Mouse (Mus musculus) hematopoietic stem cell, adult 5-6 weeks (primary cell): ENCODE data around the gene M6pr. TPM values are rescaled to one million over a fixed set of nuclear protein-coding genes. Genes with fewer than 3 reads are reported as not detected.

Experiments used
- ATAC-seq, 2 experiments: fragments of 125-278 bp in 1 of 2; replicated peaks in 1 of 2; 2 replicates each; pipeline ENCODE4 v1.8.0; 2016 to 2017; ENCODE audit warnings: inconsistent platforms in 2 of 2, mild to moderate bottlenecking in 2 of 2, moderate number of reproducible peaks in 2 of 2, low read depth in 1 of 2, moderate TSS enrichment in 1 of 2; ENCODE audit not compliant: low FRiP score in 2 of 2, poor library complexity in 2 of 2, severe bottlenecking in 2 of 2, insufficient read depth in 1 of 2, low TSS enrichment in 1 of 2
- total RNA-seq: library from RNA; stranded (forward); fragments of 172-1452, 232-1000 nt; gene quantifications from 2 replicates; pipeline ENCODE4 v1.2.3, GENCODE M21; 2017

The M6pr gene
- total RNA-seq, 1 experiment from 2014 or later = 253 TPM

DNA sequence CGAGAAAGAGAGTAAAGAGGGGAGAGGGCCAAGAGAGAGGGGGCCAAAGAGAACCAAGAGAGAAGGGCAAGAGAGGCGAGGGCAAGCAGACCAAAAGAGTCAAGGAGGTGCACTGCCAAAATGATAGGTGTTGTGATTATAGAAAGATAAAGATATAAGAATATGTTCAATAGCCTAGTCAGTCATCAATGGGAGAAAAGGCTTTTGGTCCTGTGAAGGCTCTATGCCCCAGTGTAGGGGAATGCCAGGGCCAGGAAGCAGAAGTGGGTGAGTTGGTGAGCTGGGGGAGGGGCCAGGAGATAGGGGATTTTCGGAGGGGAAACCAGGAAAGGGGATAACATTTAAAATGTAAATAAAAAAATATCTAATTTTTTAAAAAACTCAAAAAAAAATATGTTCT lies 14.2 kb upstream of the M6pr start:
- no peak for ATAC-seq

DNA sequence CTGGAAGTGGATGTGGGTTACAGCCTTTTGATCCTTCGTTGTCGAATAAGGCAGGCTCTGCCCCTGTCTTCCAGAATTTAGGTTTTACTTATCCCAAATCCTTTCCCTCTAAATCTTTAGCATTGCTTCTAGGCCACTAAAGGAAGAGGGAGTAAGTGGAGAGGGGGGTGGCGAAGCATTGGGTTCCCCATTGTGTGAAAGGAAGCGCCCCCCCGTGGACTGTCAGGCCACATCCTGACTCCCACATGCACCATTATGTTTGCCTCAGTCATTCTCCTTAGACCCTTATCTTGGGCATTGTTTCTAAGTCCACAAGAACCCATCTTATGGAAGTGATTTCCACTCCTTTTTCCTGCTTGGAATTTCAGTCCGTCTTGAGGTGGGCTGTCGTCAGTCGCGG lies 13.3 kb upstream of the M6pr start:
- no peak for ATAC-seq

DNA sequence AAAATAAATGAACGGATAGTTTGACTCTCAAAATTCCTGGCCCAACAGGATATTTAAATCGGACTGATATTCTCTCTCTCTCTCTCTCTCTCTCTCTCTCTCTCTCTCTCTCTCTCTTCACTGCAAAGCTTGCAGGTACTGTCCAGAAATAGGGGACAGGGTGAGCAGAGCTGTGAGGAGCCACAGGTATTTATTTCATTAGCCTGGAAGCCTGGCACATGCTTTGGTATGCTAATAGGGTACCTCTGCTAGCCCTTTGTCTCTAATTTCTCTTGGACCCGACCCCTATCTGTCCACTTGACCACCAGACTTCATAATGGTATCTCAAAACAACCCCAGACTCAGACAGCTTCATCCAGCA lies 11.6 kb upstream of the M6pr start:
- ATAC-seq = no peak

DNA sequence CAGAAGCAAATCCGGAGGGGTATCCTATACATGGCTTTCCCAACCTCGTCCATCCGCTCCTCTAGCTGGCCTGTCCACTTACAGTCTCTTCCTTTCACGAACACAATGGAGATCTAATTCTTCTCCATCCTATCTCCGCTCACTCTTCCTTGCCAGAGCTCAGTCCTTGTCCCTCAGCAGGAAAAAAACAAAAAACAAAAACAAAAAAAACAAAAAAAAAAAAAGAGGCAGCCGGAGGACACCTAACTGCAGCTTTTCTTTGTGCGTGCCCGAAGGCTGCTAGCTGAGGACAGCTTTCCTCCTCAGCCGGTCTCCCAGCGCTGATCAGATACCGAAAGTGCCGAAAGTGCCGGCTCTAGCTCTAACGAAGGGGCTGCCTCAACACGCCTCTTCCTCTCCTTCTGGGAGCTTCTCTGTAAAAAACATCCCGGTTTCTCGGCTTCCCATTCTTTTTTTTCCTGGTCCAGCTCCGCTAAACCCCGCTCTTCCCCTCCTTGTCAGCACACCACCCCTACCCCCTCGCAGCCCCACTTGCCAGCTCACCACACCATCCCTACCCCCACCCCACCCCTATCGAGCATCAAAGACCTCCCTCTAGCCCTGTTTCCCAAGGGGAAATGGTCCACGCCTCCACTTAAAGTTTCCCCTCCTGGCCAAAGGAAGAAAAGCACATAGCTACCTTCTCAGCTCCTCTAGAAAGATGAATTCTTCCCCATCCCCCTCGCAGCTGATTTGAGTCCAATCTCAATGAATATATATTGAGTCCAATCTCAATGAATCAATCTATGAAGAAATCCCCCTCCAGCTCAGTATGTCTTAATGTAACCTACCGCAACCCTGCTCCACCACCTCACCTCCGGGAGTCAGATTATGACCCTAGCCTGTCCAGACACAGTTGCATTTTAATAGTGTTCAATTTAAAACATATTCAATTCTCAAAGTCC lies 11.0 kb upstream of the M6pr start:
- ATAC-seq = peak; percentile 73 to 79

DNA sequence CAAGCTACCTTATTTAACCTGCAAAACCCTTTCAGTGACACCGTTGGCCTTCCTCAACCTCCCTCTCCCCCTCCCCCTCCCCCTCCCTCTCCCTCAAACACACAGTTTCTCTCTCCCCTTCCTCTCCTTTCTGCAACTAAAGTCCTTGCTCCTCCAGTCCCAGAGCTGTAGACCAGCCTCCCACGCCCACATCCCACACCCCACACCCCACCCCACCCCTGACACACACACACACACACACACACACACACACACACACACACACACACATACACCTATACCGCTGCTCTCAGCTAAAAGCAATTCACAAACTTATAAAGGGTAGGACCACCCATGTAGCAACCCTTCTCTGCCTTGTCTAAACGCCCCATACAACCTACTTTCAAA lies 10.3 kb upstream of the M6pr start:
- no peak for ATAC-seq

DNA sequence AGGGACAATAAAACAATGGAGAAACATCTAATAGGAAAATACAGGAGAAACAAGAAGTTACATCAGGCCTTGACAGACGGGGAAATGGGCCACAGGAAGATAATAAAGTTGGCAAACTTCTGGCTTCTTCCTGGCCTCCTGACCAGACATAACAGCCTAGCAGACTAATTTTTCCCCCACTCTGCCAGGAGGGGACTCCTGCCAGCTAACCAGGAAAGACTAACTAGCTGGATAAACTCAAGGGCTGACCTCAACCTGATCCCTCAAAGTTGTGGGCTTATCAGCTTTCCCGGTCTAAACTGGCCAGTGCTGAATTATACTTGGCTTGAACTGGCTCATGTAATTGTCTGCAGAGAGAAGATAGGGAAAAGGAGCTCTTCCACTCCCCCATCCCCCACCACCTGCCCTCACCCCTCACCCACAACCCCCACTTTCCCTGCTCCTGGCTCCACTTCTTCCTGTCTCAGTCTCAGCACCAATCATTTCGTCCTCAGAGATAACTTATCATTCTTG lies 8.8 kb upstream of the M6pr start:
- ATAC-seq = peak in 1 of 2 experiments; percentile 14; a peak in 1 of 4 replicates

DNA sequence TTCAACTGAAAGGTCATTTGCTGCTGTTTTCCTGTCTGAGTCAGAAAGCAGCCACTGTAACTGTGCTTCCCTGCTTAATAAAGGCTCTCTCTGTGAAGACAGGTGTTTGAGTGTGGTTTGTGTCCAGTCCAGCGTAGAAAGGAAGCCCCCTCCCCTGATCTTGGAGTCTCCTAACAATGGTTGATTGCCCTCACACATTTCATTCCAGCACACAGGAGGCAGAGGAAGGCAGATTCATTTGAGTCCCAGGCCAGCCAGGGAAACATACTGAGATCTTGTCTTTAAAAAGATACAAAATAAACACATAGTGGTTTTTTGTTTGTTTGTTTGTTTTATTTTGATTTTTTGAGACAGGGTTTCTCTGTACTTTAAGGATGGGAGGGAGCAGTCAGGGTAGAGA lies 6.4 kb upstream of the M6pr start:
- no peak for ATAC-seq

DNA sequence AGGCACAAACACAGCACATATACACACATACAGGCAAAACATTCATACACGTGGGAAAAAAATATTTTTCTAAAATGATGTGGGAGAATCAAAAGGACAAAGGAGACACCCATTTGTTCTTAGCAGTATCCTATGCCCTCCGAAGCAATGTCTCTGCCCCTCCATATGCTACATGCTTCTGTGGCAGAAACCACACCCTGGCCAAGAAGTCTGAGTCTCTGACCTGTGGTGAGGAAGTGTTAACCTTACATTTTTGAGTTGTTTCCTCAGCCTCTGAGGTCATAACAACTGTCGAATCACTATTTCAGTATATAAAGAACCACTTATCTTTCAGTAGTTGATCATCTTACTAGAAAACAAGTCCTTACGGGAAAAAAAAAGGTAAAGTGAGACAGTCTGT lies 5.9 kb upstream of the M6pr start:
- ATAC-seq = no peak

DNA sequence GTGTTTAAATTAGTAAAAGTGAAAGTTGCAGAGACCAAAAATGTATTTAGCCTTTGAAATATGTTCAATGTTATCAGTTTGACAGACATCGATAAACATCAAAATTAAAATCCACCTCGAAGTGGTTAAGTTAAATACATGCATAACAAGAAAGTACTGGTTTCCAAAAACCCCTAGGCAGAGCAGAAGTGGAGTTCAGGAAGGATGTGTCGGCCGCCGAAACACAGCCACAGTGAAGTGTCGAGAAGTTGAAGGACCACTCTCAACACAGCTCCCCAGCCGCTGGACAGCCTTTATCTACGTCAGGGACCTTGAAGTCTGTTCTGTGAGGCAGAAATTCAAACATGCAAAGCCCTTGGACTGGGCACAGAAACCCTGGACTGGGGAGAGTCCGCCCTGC lies 5.0 kb upstream of the M6pr start:
- no peak for ATAC-seq

DNA sequence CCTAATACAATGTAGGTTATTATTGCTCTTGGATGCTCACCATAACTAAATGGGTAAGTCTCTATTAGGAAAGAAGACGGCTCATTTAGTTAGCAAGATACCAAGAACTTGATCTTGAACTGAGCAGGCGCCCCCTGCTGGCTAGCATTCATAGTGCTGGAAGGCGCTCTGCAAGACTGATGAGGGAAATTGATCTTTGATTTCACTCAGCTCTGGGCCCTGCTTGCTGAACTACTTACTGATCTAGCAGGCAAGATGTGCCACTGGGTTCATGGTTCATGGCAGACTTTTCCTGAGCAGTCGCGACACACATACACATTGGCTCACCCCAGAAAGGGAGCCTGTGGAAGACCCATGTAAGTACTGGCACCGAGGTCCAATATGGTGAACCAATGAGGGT lies 4.2 kb upstream of the M6pr start:
- no peak for ATAC-seq

DNA sequence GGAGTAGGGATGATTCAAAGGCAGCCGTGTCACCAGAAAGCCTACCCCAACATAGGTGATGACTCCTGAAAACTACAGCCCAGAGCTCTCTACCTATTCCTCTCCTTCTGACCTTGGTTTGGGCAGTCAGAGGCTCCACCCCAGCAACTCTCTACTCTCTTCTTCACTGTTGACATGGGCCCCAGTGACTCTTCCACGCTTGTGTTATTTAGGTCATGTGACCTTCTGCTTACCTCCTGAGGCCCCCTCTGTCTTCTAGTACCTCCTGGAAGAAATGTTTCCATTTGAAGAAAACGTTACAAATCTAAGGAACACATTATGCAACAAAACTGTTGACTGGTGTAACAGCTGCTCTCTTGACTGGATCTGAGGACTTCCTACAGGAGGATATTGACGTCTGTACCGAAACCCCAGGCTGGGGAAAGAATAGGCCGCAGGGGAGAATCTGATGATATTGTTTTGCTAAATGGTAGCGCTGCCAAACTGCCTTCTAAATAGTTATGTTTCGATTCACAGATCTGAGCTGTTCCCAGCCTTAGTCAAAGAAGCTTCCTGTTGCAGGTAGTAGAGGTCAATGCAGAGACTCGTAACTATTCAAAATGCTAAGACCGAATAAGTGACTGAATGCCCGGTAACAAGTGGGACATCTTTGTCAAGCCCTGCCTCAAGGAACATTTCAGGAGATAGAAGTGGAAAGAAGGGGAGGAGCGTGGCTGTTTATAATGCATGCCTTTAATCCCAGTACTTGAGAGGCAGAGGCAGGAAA lies 3.5 kb upstream of the M6pr start:
- no peak for ATAC-seq

DNA sequence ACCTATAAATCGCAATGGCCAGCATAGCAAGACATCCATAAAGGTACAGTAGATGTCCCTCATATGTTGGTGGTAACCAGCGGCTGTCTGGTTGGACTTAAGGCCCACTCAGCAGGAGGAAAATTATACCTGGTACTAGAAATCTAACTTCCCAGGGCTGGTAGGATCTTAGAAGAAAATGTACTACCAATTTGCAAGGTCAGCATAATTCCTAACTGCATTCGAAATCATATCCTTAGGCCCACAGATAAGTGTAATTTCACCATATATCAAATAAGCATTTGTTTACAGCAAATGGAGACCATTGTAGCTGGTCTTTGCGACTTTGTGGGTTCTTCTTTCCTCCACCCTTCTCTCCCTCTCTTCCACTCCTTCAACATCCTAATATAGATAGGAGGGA lies 1.8 kb upstream of the M6pr start:
- no peak for ATAC-seq

DNA sequence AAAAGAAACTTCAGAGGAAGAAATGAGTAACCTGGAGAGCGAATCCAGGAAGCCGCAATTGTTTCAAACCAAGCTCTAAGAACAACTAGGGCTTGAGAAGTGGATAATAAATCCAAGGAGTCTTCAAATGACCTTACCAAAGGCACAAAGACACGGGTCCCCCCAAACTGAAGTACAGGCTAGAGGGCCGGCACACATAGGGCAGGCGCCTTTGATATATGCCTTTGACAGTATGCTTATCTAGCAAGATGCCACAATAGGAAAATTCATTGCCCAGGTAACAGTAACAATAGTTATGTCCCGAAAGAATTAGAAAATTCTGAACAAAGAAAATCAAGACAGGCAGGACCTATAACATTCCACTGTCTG lies 400 bp upstream of the M6pr start:
- ATAC-seq = no peak

DNA sequence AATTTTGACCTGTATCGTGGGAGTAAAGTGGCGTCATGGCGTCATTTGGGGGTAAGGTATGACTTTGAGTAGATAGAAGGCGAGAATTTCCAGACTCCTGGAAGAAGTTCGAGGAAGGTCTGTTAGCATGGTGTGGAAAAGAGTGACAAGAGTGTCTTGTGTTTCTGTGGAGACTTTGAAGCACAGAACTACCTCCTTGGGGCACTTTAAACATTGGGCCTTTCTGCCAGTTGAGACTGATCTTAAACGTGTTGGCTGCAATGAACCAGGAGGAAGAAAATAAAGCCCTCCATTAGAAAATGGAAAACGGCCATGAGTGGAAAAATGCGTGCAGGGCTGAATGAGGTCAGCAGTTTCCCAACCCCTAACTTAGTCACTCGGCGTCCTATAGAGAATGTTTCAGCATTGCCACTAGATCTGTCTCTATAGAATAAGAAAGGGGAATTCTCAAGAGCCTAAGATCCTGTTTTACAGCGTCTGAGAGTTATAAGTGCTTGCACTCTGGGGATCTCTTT lies 983 bp downstream of the M6pr start:
- no peak for ATAC-seq

DNA sequence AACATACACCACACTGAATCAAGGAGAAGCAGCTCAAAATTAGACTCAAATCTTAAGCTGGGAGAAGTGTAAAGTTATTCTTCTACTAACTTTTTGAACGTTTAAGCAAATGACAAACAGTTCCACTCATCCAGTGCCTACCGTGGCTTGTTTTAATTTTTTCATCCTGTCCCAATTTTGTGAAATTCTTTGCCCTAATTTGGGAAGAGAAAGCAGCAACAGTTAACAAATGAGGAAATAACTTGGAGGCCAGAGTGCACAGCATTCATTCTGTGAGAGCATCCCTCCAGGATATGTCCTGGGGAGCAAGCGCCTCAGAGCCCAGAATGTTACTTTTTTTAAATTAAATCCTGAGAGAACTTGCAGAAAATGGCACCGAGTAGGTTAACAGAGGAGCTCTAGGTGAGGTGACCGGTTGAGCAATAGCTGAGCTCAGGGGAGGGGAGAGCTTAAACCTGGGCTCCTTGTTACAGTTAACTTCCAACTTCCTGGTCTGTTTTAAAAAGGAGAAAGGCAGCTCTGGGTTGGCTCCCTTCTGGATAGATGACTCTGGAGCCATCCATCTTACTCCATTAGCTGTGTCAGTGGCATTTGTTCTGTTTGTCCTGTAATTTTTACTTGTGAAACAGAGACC lies 1.8 kb downstream of the M6pr start:
- no peak for ATAC-seq

DNA sequence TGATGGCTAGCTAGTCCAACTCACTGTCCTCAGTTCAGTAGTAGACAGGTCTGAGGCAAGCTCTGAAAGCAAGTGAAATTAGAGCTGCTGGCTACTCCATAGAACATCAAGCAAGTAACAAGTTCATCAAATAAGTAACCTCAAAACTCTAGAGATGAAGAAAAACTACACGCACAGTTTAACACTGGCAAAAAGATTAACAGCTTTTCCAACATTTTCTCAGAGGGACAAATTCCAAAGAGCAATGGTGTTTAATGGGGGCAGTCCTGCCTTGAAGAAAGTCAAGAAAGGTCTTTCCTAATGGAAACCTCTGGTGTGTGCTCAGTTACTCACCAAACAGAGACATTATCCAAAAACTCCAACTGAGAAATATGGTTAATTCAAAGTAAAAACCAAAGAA lies 10.2 kb downstream of the M6pr start:
- no peak for ATAC-seq

DNA sequence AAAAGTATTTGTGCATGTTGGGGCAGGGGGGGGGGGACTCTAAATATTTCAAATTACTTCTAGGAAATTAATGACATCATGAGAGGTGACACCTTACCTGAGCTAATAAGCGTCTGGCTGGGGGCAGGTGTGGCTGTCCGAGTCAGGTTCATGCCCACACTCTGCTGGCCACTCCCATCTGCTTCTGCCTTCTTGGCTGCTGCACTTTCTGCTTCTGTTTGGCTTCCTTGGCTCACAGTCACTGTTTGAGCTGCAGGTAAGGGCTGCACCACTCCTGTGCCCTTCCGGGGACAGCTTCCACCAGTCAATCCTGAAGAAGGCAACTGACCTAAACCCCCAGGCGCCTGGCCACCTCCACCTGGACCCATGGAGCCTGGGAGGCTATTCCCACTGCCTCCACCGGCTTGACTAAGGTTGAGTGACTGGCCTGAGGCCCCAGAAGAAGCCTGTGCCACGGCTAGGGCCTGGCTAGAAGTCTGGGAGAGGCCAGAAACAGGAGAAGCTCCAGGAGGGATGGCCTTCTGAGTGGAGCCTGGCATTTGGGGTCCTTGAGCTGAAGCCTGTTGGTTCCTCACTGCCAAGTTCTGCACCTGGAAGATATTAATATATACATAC lies 16.9 kb downstream of the M6pr start:
- no peak for ATAC-seq
